Comparison of ENCODE assay signal across 14 mouse cellular contexts in the genomic region with DNA sequence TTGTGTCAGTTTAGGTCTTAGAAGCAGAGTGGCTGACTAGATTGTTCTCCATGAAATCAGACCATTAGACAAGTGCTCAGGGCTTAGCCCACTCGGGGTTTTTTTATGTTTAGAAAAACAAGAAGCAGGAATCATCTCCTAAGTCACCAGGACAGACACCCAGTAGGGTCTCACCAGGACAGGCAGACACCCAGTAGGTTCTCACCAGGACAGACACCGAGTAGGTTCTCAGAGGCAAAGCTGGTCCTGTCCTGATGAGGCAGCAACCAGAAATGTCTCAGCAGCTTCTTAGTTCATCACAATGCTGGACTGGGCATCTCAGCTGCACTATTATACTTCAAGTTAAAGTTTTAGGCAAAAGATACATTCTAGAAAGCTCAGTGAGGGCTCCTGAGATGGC. TPM values are rescaled to one million over a fixed set of nuclear protein-coding genes. Genes with fewer than 3 reads are reported as not detected.
"Had no signal": no experiment of that assay in that cellular context is flagged by ENCODE, and none has a peak within 500 bp of the region (broad histone marks: within the 10 kb centered on the region; RNA-seq: fewer than 3 reads in every experiment).

No protein-coding gene starts in this region.

- DNase-seq: lung, adult 2 months; lung, postnatal 36 days; midbrain, embryonic 14.5 days; right cerebral cortex, postnatal 14 days; thymus, adult 18-20 months; thymus, postnatal 14 days had no signal

- H3K9me3 ChIP-seq: kidney, embryonic 15.5 days; limb, embryonic 10.5 days; liver, embryonic 15.5 days; midbrain, embryonic 10.5 days; neural tube, embryonic 13.5 days had no signal

- H3K27ac ChIP-seq: left cerebral cortex, adult 2 months; limb, embryonic 10.5 days; liver, embryonic 15.5 days; midbrain, embryonic 10.5 days; neural tube, embryonic 13.5 days had no signal

- H3K36me3 ChIP-seq: kidney, embryonic 15.5 days; limb, embryonic 10.5 days; liver, embryonic 15.5 days; midbrain, embryonic 10.5 days; neural tube, embryonic 13.5 days had no signal

- H3K9ac ChIP-seq: kidney, embryonic 15.5 days; liver, embryonic 15.5 days; neural tube, embryonic 13.5 days had no signal

- H3K4me1 ChIP-seq: neural tube, embryonic 13.5 days had no signal

- H3K27me3 ChIP-seq: kidney, embryonic 15.5 days; neural tube, embryonic 13.5 days had no signal

- H3K4me3 ChIP-seq: kidney, embryonic 15.5 days; left cerebral cortex, adult 2 months; limb, embryonic 10.5 days; liver, embryonic 15.5 days; midbrain, embryonic 10.5 days; neural tube, embryonic 13.5 days had no signal

- H3K4me2 ChIP-seq: kidney, embryonic 15.5 days; liver, embryonic 11.5 days; liver, embryonic 15.5 days; neural tube, embryonic 13.5 days had no signal

RNA-seq across cellular contexts. Expression of gene Adora3, which starts 46.0 kb away (rescaled TPM):
- polyA plus RNA-seq: kidney, embryonic 15.5 days; midbrain, embryonic 10.5 days; midbrain, embryonic 14.5 days; neural tube, embryonic 13.5 days had no signal

RNA-seq across cellular contexts. Expression of gene Tmigd3, which starts 46.0 kb away (rescaled TPM):
- total RNA-seq: layer of hippocampus, postnatal 25 days had no signal
- polyA plus RNA-seq: kidney, embryonic 15.5 days; limb, embryonic 10.5 days; midbrain, embryonic 10.5 days; midbrain, embryonic 14.5 days; neural tube, embryonic 13.5 days had no signal
